Mouse (Mus musculus): ENCODE measurements around the gene Dhx58.

DNA sequence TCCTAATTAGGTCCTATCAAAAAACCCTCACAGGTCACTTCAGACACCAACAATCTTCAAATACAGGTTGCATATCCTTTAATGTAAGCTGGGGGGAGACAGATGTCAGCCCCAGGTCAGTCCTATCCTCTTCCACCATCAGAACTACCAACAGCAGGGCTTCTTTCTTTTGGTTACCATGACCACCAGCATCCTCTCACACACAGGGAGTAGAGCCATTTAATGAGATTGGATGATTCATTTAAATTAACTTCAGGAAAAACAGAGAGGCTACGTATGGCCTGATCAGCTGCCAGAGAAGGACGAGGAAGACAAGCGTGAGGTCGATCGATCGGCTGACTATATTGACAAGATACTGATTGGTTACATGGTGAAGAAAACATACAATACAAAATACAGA is 10.9 kb upstream of the Dhx58 start:
- TF ChIP-seq EP300 (optimal IDR thresholded peaks at IDR 0.05) (no peak), CTCF (IDR thresholded peaks at IDR 0.05; ENCODE audit: low read depth) (no peak)

Data from stomach, postnatal 0 days (tissue).